Mouse (Mus musculus) forebrain, embryonic 10.5 days (tissue): Measurements from ENCODE around the gene Oas3. TPM values are rescaled to one million over a fixed set of nuclear protein-coding genes. Genes with fewer than 3 reads are reported as not detected.
"Not testable (repeated sequence)": the region's sequence is repeated elsewhere in the genome, so short reads cannot be mapped to it uniquely, and the experiment has no call there.

Experiments
- DNase-seq: peaks from one replicate; pipeline ENCODE4 v3.0.0-alpha.2; 2017; ENCODE audit warnings: low spot score; ENCODE audit errors: extremely low spot score
- H3K27ac ChIP-seq: fragments of 300-500 bp; sonication (generic); 2 replicates; pipeline ENCODE4 v1.5.1; 2016; ENCODE audit warnings: mild to moderate bottlenecking
- H3K27me3 ChIP-seq: fragments of 300-500 bp; sonication (generic); 2 replicates; pipeline ENCODE4 v1.6.1; 2016; ENCODE audit warnings: mild to moderate bottlenecking; ENCODE audit not compliant: poor library complexity, severe bottlenecking
- H3K36me3 ChIP-seq: fragments of 300-500 bp; sonication (generic); replicated peaks from 2 replicates; pipeline ENCODE4 v1.6.1; 2016; ENCODE audit warnings: mild to moderate bottlenecking, moderate library complexity
- H3K4me1 ChIP-seq: fragments of 300-500 bp; sonication (generic); 2 replicates; pipeline ENCODE4 v1.6.1; 2016
- H3K4me3 ChIP-seq: fragments of 300-500 bp; sonication (generic); 2 replicates; pipeline ENCODE4 v1.5.1; 2016; ENCODE audit warnings: mild to moderate bottlenecking, moderate library complexity
- H3K9me3 ChIP-seq: fragments of 300-500 bp; sonication (generic); 2 replicates; pipeline ENCODE4 v1.6.1; 2016; ENCODE audit warnings: mild to moderate bottlenecking, moderate library complexity
- WGBS: fragments of 180-500 bp; shearing (Covaris S2); methylation state at CpG from one replicate; pipeline ENCODE4 v1.1.7; 2016; 5-methylcytosine and 5-hydroxymethylcytosine counted together
- polyA plus RNA-seq: library from polyadenylated mRNA; unstranded; fragments of >200 nt; fragmentation: Nextera tagmentation; extraction: Ambion mirVana; gene quantifications from 2 replicates; pipeline ENCODE4 v1.2.1, GENCODE M21; 2016

The Oas3 gene
- polyA plus RNA-seq = 0.07 and 0.14 TPM in 2 replicates

- Histone ChIP-seq H3K4me1 (peaks cover 7% of the 10 kb centered on the region; the same call in 1 of the 2 replicates), H3K9me3 (no peaks in the 10 kb centered on the region), H3K4me3 (no peak within 1 kb of the TSS), H3K36me3 (no peaks in the 10 kb centered on the region), H3K27ac (no peak within 1 kb of the TSS), H3K27me3 (no peaks in the 10 kb centered on the region)
- DNase-seq = no peak
- WGBS = 88% methylated on average over 9 of the region's 9 CpGs
Measured at GRCm38 (mm10) chr5:120777478-120777877, at the start of gene Oas3. Gene Oas3 (minus strand): TSS chr5:120777661.

GRCm38 (mm10) chr5:120818999-120819398 is 41.5 kb upstream of the Oas3 start:
- H3K27me3 ChIP-seq = no peaks in the 10 kb centered on the region
- H3K9me3 ChIP-seq = peaks cover 16% of the 10 kb centered on the region; the same call in 1 of the 2 replicates
- no peak for DNase-seq
- H3K27ac ChIP-seq = no peak overlapping the region
- no peak overlapping the region for H3K4me3 ChIP-seq
- no peaks in the 10 kb centered on the region for H3K36me3 ChIP-seq
- no peaks in the 10 kb centered on the region for H3K4me1 ChIP-seq

- H3K9me3 ChIP-seq = peaks cover 16% of the 10 kb centered on the region; the same call in 1 of the 2 replicates
- H3K27ac ChIP-seq = no peak overlapping the region
- H3K27me3 ChIP-seq = no peaks in the 10 kb centered on the region
- no peaks in the 10 kb centered on the region for H3K36me3 ChIP-seq
- DNase-seq = no peak
- 66% methylated on average over 3 of the region's 3 CpGs for WGBS
- H3K4me1 ChIP-seq = peaks cover 16% of the 10 kb centered on the region
- no peak overlapping the region for H3K4me3 ChIP-seq
Measured at GRCm38 (mm10) chr5:120815949-120816348, 38.5 kb upstream of the Oas3 start.

GRCm38 (mm10) chr5:120813023-120813422 is 35.6 kb upstream of the Oas3 start:
- WGBS = 83% methylated on average over 6 of the region's 6 CpGs
- DNase-seq = no peak

GRCm38 (mm10) chr5:120811951-120812819 is 34.7 kb upstream of the Oas3 start, which contains the start of gene Oas1c:
Gene Oas1c (minus strand): TSS chr5:120812514.
- Histone ChIP-seq H3K27ac (peak within 1 kb of the TSS; percentile 77), H3K36me3 (no peaks in the 10 kb centered on the region)

More at GRCm38 (mm10) chr5:120813023-120813422, 35.6 kb upstream of the Oas3 start:
- Histone ChIP-seq H3K4me3 (peak overlapping the region; percentile 41), H3K4me1 (peaks cover 22% of the 10 kb centered on the region), H3K27me3 (no peaks in the 10 kb centered on the region), H3K27ac (peak overlapping the region; percentile 77; the same call in 1 of the 2 replicates), H3K36me3 (no peaks in the 10 kb centered on the region), H3K9me3 (no peaks in the 10 kb centered on the region)

GRCm38 (mm10) chr5:120809171-120809570 is 31.7 kb upstream of the Oas3 start:
- 51% methylated on average over 6 of the region's 6 CpGs for WGBS

More at GRCm38 (mm10) chr5:120811951-120812819, 34.7 kb upstream of the Oas3 start, which contains the start of gene Oas1c:
- Histone ChIP-seq H3K9me3 (no peaks in the 10 kb centered on the region), H3K4me1 (peaks cover 22% of the 10 kb centered on the region), H3K27me3 (no peaks in the 10 kb centered on the region), H3K4me3 (peak within 1 kb of the TSS; percentile 41)
- peak; percentile 74 for DNase-seq
- WGBS = 7% methylated on average over 18 of the region's 18 CpGs

GRCm38 (mm10) chr5:120806458-120806857 is 29.0 kb upstream of the Oas3 start:
- peak; percentile 62 for DNase-seq
- Histone ChIP-seq H3K9me3 (no peaks in the 10 kb centered on the region), H3K4me3 (no peak overlapping the region), H3K27me3 (no peaks in the 10 kb centered on the region), H3K36me3 (no peaks in the 10 kb centered on the region), H3K27ac (no peak overlapping the region), H3K4me1 (peaks cover 8% of the 10 kb centered on the region)
- WGBS = 82% methylated on average over 1 of the region's 1 CpGs

More at GRCm38 (mm10) chr5:120809171-120809570, 31.7 kb upstream of the Oas3 start:
- Histone ChIP-seq H3K9me3 (no peaks in the 10 kb centered on the region), H3K36me3 (no peaks in the 10 kb centered on the region), H3K27ac (no peak overlapping the region), H3K4me3 (no peak overlapping the region), H3K4me1 (peaks cover 22% of the 10 kb centered on the region), H3K27me3 (no peaks in the 10 kb centered on the region)
- DNase-seq = no peak

- WGBS = 71% methylated on average over 2 of the region's 2 CpGs
- no peak overlapping the region for H3K4me3 ChIP-seq
- DNase-seq = no peak
- no peak overlapping the region for H3K27ac ChIP-seq
- H3K9me3 ChIP-seq = no peaks in the 10 kb centered on the region
- H3K27me3 ChIP-seq = no peaks in the 10 kb centered on the region
- H3K4me1 ChIP-seq = no peaks in the 10 kb centered on the region
- H3K36me3 ChIP-seq = no peaks in the 10 kb centered on the region
Measured at GRCm38 (mm10) chr5:120803596-120803995, 26.1 kb upstream of the Oas3 start.

- not testable (repeated sequence) for H3K4me3 ChIP-seq, H3K4me1 ChIP-seq, H3K9me3 ChIP-seq, H3K36me3 ChIP-seq, H3K27ac ChIP-seq, DNase-seq, H3K27me3 ChIP-seq
- WGBS = 57% methylated on average over 2 of the region's 2 CpGs
Measured at GRCm38 (mm10) chr5:120798943-120799342, 21.5 kb upstream of the Oas3 start.

GRCm38 (mm10) chr5:120798147-120798546 is 20.7 kb upstream of the Oas3 start:
- not testable (repeated sequence) for H3K4me1 ChIP-seq, DNase-seq, H3K9me3 ChIP-seq, H3K36me3 ChIP-seq, H3K27ac ChIP-seq, H3K4me3 ChIP-seq, H3K27me3 ChIP-seq
- WGBS = 81% methylated on average over 5 of the region's 5 CpGs

- H3K27ac ChIP-seq, H3K9me3 ChIP-seq, H3K36me3 ChIP-seq, H3K4me1 ChIP-seq, DNase-seq, H3K4me3 ChIP-seq, H3K27me3 ChIP-seq: not testable (repeated sequence)
- 72% methylated on average over 8 of the region's 9 CpGs for WGBS
Measured at GRCm38 (mm10) chr5:120795480-120796034, 18.1 kb upstream of the Oas3 start, which contains the start of gene Oas1e. Gene Oas1e (minus strand): TSS chr5:120795530.

GRCm38 (mm10) chr5:120793043-120793442 is 15.6 kb upstream of the Oas3 start:
- Histone ChIP-seq H3K4me1 (no peaks in the 10 kb centered on the region), H3K27me3 (no peaks in the 10 kb centered on the region), H3K9me3 (no peaks in the 10 kb centered on the region), H3K4me3 (no peak overlapping the region), H3K27ac (no peak overlapping the region), H3K36me3 (no peaks in the 10 kb centered on the region)
- DNase-seq = peak; percentile 44
- WGBS = 38% methylated on average over 2 of the region's 2 CpGs

GRCm38 (mm10) chr5:120787042-120787441 is 9.6 kb upstream of the Oas3 start:
- H3K9me3 ChIP-seq = no peaks in the 10 kb centered on the region
- no peak overlapping the region for H3K4me3 ChIP-seq
- DNase-seq = no peak
- H3K27ac ChIP-seq = no peak overlapping the region
- 79% methylated on average over 3 of the region's 3 CpGs for WGBS
- H3K4me1 ChIP-seq = no peaks in the 10 kb centered on the region
- H3K36me3 ChIP-seq = no peaks in the 10 kb centered on the region
- H3K27me3 ChIP-seq = no peaks in the 10 kb centered on the region
